8 mouse cellular contexts compared by ENCODE assay signal in the genomic region with DNA sequence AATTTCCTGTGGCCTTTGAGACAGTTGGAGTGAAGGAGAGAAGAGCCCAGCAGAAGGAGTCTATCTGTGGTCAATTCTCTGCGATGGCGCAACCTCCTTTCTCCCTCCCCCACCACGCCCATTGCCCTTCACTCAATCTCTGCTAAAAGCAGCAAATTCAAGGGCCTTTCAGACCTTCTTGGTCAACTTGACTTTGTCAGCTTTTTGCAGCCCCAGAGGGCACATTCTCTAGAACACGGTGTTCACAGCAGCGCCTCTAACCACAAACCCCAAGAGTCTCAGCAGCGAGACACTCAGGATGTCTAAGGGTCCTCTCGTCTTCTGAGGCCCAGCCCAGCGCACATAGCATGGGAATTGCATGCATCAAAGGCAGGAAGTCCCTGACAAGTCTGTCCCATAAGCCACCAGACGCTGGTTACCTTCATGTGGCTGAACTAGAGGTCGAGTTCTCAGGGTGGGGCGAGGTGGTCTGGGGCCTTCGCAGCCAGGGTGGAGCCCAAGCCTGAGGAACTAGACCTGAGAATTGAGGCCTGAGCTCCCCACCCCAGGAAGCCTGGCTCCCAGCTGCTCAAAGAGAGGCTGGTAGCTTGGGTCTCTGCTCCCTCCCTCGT. TPM values are rescaled to one million over a fixed set of nuclear protein-coding genes. Genes with fewer than 3 reads are reported as not detected.
DNase-seq lines count a peak whose midpoint lies in the region; ATAC-seq and TF ChIP-seq lines count a peak whose summit lies in the region.

No protein-coding gene starts in this region.

- no peak for TF ChIP-seq CTCF in CH12.LX (conservative IDR thresholded peaks at IDR 0.05 in 1 of 2, IDR thresholded peaks at IDR 0.05 in 1 of 2; ENCODE audit: low read depth in 2 of 2, low read length in 2 of 2)

- no peak overlapping the region for H3K9ac ChIP-seq in CH12.LX (ENCODE audit: insufficient read depth, low read depth)
- H3K9ac ChIP-seq in midbrain, embryonic 16.5 days (ENCODE audit: low read depth, low read length), result no peak overlapping the region

- WGBS in midbrain, embryonic 16.5 days, result 79% methylated on average over 13 of the region's 13 CpGs
- 80% methylated on average over 13 of the region's 13 CpGs for WGBS in hindbrain, embryonic 10.5 days

- H3K27me3 ChIP-seq in CH12.LX (replicated peaks), result no peaks in the 10 kb centered on the region
- H3K27me3 ChIP-seq in midbrain, embryonic 16.5 days (ENCODE audit: control insufficient read depth, insufficient read depth, low read depth, low read length), result no peaks in the 10 kb centered on the region
- no peaks in the 10 kb centered on the region for H3K27me3 ChIP-seq in hindbrain, embryonic 10.5 days (ENCODE audit: insufficient read depth, poor library complexity, severe bottlenecking)

- no peak overlapping the region for H3K4me3 ChIP-seq in CH12.LX (replicated peaks in 1 of 3; ENCODE audit: low read depth in 2 of 3, low read length in 2 of 3, poor library complexity in 1 of 3)
- H3K4me3 ChIP-seq in midbrain, embryonic 16.5 days (ENCODE audit: low read depth, low read length), result no peak overlapping the region
- H3K4me3 ChIP-seq in hindbrain, embryonic 10.5 days, result no peak overlapping the region

- no peaks in the 10 kb centered on the region for H3K79me2 ChIP-seq in CH12.LX (replicated peaks; ENCODE audit: control insufficient read depth, extremely low read depth, insufficient read depth, poor library complexity, severe bottlenecking)

- ATAC-seq in megakaryocyte progenitor cell, adult 5-6 weeks (replicated peaks; ENCODE audit: poor library complexity), result peak; percentile 84
- no peak for ATAC-seq in midbrain, embryonic 16.5 days

- no peak for TF ChIP-seq POLR2A in CH12.LX (IDR thresholded peaks at IDR 0.05; ENCODE audit: low read depth, low read length)

- H3K4me2 ChIP-seq in CH12.LX (ENCODE audit: insufficient read depth, low read depth, poor library complexity, severe bottlenecking), result peak overlapping the region; percentile 3; the same call in 1 of the 2 replicates
- H3K4me2 ChIP-seq in midbrain, embryonic 16.5 days (ENCODE audit: low read length), result no peak overlapping the region

- dilution Hi-C loops in CH12.LX (cut with MboI; ENCODE audit: extremely low pct_ligation_motif_present, extremely low pct_unique_long_range_greater_than_20kb, low sequenced_read_pairs), result no loop called here

- peaks cover 7 to 23% of the 10 kb centered on the region in 2 experiments for H3K4me1 ChIP-seq in CH12.LX (ENCODE audit: control insufficient read depth in 1 of 2, insufficient read depth in 2 of 2)
- no peaks in the 10 kb centered on the region for H3K4me1 ChIP-seq in midbrain, embryonic 16.5 days (ENCODE audit: control insufficient read depth, insufficient read depth, low read length)
- H3K4me1 ChIP-seq in hindbrain, embryonic 10.5 days (replicated peaks), result peaks cover 4% of the 10 kb centered on the region; the same call in 1 of the 2 replicates

- in situ Hi-C loops in CH12.LX (cut with MboI; ENCODE audit: low pct_ligation_motif_present, low pct_unique_long_range_greater_than_20kb, low sequenced_read_pairs), result loop anchor here (10.0 to 25.0 kb wide), 2 partner anchors 47 to 324 kb away; no protein-coding TSS in a partner anchor

- no peaks in the 10 kb centered on the region for H3K9me3 ChIP-seq in CH12.LX (replicated peaks; ENCODE audit: low read length)
- H3K9me3 ChIP-seq in midbrain, embryonic 16.5 days (replicated peaks; ENCODE audit: control insufficient read depth, low read length, poor library complexity, severe bottlenecking), result no peaks in the 10 kb centered on the region
- no peaks in the 10 kb centered on the region for H3K9me3 ChIP-seq in hindbrain, embryonic 10.5 days

- no peak for TF ChIP-seq RAD21 in CH12.LX (IDR thresholded peaks at IDR 0.05; ENCODE audit: low read depth, low read length)

- no peaks in the 10 kb centered on the region for H3K36me3 ChIP-seq in CH12.LX (replicated peaks in 1 of 2; ENCODE audit: control insufficient read depth in 1 of 2, insufficient read depth in 1 of 2, low read length in 1 of 2)
- no peaks in the 10 kb centered on the region for H3K36me3 ChIP-seq in midbrain, embryonic 16.5 days (ENCODE audit: control insufficient read depth, insufficient read depth, low read length)
- no peaks in the 10 kb centered on the region for H3K36me3 ChIP-seq in hindbrain, embryonic 10.5 days

- peak overlapping the region; percentile 26; the same call in 1 of the 2 replicates for H3K27ac ChIP-seq in CH12.LX (ENCODE audit: insufficient read depth, low read depth)
- no peak overlapping the region for H3K27ac ChIP-seq in midbrain, embryonic 16.5 days (ENCODE audit: low read length)
- no peak overlapping the region for H3K27ac ChIP-seq in hindbrain, embryonic 10.5 days

- DNase-seq in 3134 (ENCODE audit: extremely low read depth, insufficient read length, low spot score) (peak; percentile 40), CH12.LX (ENCODE audit: extremely low read depth) (peak; percentile 67)
- DNase-seq in kidney, postnatal 14 days, result peak; percentile 40
- no peak for DNase-seq in retina, embryonic 14.5 days (ENCODE audit: low spot score)
- DNase-seq in frontal cortex, postnatal 10 days (ENCODE audit: low spot score in 2 of 2), result no peak
- DNase-seq in hindbrain, embryonic 10.5 days (ENCODE audit: low spot score), result no peak

- TF ChIP-seq EP300 in CH12.LX (IDR thresholded peaks at IDR 0.05; ENCODE audit: low read length), result peak; percentile 27

TF ChIP-seq in CH12.LX, 34 proteins besides CTCF, POLR2A, EP300 and RAD21 (continues in another document):
- TF ChIP-seq CHD1 (IDR thresholded peaks at IDR 0.05; ENCODE audit: low read depth, low read length), result no peak
- no peak for TF ChIP-seq ZC3H11A (IDR thresholded peaks at IDR 0.05; ENCODE audit: low read depth, low read length)
- TF ChIP-seq ZMIZ1 (IDR thresholded peaks at IDR 0.05; ENCODE audit: low read depth, low read length), result no peak
- 0 out of 2 replicates have a peak, but pooled peaks have one; percentile 21 for TF ChIP-seq NRF1 (IDR thresholded peaks at IDR 0.05; ENCODE audit: low read depth, low read length)
- TF ChIP-seq IRF4 (IDR thresholded peaks at IDR 0.05; ENCODE audit: low read depth, low read length), result peak; percentile 43; the same call in 1 of the 2 replicates
- 0 out of 2 replicates have a peak, but pooled peaks have one; percentile 13 for TF ChIP-seq MAZ (IDR thresholded peaks at IDR 0.05; ENCODE audit: low read depth, low read length)
- peak; percentile 69; the same call in 1 of the 2 replicates for TF ChIP-seq TCF12 (IDR thresholded peaks at IDR 0.05; ENCODE audit: low read depth, low read length)
- TF ChIP-seq ZNF384 (IDR thresholded peaks at IDR 0.05; ENCODE audit: low read depth, low read length), result no peak
- TF ChIP-seq NELFE (IDR thresholded peaks at IDR 0.05; ENCODE audit: low read depth, low read length), result no peak; the same call in 1 of the 2 replicates
- 0 out of 2 replicates have a peak, but pooled peaks have one; percentile 26 for TF ChIP-seq MEF2A (IDR thresholded peaks at IDR 0.05; ENCODE audit: borderline replicate concordance, low read depth, low read length)
- peak; percentile 94 for TF ChIP-seq TBP (conservative IDR thresholded peaks at IDR 0.05; ENCODE audit: low read depth, low read length)
- no peak for TF ChIP-seq MYC (IDR thresholded peaks at IDR 0.05; ENCODE audit: low read depth, low read length)
- TF ChIP-seq RCOR1 (conservative IDR thresholded peaks at IDR 0.05; ENCODE audit: low read depth, low read length), result no peak
- TF ChIP-seq HCFC1 (IDR thresholded peaks at IDR 0.05; ENCODE audit: low read depth, low read length), result 0 out of 2 replicates have a peak, but pooled peaks have one; percentile 29
- no peak for TF ChIP-seq ZKSCAN1 (IDR thresholded peaks at IDR 0.05; ENCODE audit: borderline replicate concordance, low read depth, low read length)
- TF ChIP-seq MAFK (IDR thresholded peaks at IDR 0.05; ENCODE audit: insufficient replicate concordance, low read length), result peak; percentile 45; the same call in 1 of the 2 replicates
- peak; percentile 50 for TF ChIP-seq CHD2 (IDR thresholded peaks at IDR 0.05; ENCODE audit: low read length)
- TF ChIP-seq KAT2A (IDR thresholded peaks at IDR 0.05; ENCODE audit: insufficient replicate concordance, low read length), result 0 out of 2 replicates have a peak, but pooled peaks have one; percentile 37
- TF ChIP-seq POLR2AphosphoS2 (IDR thresholded peaks at IDR 0.05; ENCODE audit: low read depth, low read length), result no peak
- TF ChIP-seq JUND (conservative IDR thresholded peaks at IDR 0.05; ENCODE audit: low read depth, low read length), result no peak
- TF ChIP-seq ELF1 (IDR thresholded peaks at IDR 0.05; ENCODE audit: low read depth, low read length), result peak; percentile 59
- no peak for TF ChIP-seq PAX5 (IDR thresholded peaks at IDR 0.05; ENCODE audit: low read length)
- TF ChIP-seq JUN (IDR thresholded peaks at IDR 0.05; ENCODE audit: insufficient read depth, low read depth, low read length), result no peak
- no peak for TF ChIP-seq E2F4 (IDR thresholded peaks at IDR 0.05; ENCODE audit: insufficient replicate concordance, low read depth, low read length)
- no peak for TF ChIP-seq SMC3 (IDR thresholded peaks at IDR 0.05; ENCODE audit: low read depth, low read length)
- TF ChIP-seq USF2 (conservative IDR thresholded peaks at IDR 0.05; ENCODE audit: low read depth, low read length), result no peak
- peak; percentile 61; the same call in 1 of the 2 replicates for TF ChIP-seq MAX (IDR thresholded peaks at IDR 0.05; ENCODE audit: low read length)
- 0 out of 2 replicates have a peak, but pooled peaks have one; percentile 27 for TF ChIP-seq MXI1 (IDR thresholded peaks at IDR 0.05; ENCODE audit: low read depth, low read length)

RNA-seq across cellular contexts. Expression of gene Kpna2, which starts 37.8 kb away (rescaled TPM):
- total RNA-seq in CH12.LX (2012; rRNA removed) (327 and 495 TPM in 2 replicates), CH12.LX (2014; rRNA removed) (734 and 759 TPM in 2 replicates)
- polyA plus RNA-seq in CH12.LX (2012; ENCODE audit: insufficient read length, low read depth), result 536 and 582 TPM in 2 replicates
- 322 and 354 TPM in 2 replicates for total RNA-seq in megakaryocyte progenitor cell, adult 5-6 weeks (2015)
- total RNA-seq in megakaryocyte progenitor cell, adult 5-6 weeks (2017), result 249 and 283 TPM in 2 replicates
- 137 and 153 TPM in 2 replicates for polyA plus RNA-seq in midbrain, embryonic 16.5 days (2015; fragmentation: Nextera tagmentation; extraction: Ambion mirVana)
- 653 and 682 TPM in 2 replicates for polyA plus RNA-seq in hindbrain, embryonic 10.5 days (2016; fragmentation: Nextera tagmentation; extraction: Ambion mirVana)

RNA-seq across cellular contexts. Expression of gene Smurf2, which starts 41.1 kb away (rescaled TPM):
- total RNA-seq in CH12.LX (2012; rRNA removed) (10.8 and 11.1 TPM in 2 replicates), CH12.LX (2014; rRNA removed) (11.1 and 11.3 TPM in 2 replicates)
- 13.2 and 13.3 TPM in 2 replicates for polyA plus RNA-seq in CH12.LX (2012; ENCODE audit: insufficient read length, low read depth)
- 23.3 and 25.3 TPM in 2 replicates for total RNA-seq in megakaryocyte progenitor cell, adult 5-6 weeks (2015)
- 24.9 and 30.7 TPM in 2 replicates for total RNA-seq in megakaryocyte progenitor cell, adult 5-6 weeks (2017)
- 11.3 and 12.1 TPM in 2 replicates for polyA plus RNA-seq in midbrain, embryonic 16.5 days (2015; fragmentation: Nextera tagmentation; extraction: Ambion mirVana)
- 13.0 and 13.3 TPM in 2 replicates for polyA plus RNA-seq in hindbrain, embryonic 10.5 days (2016; fragmentation: Nextera tagmentation; extraction: Ambion mirVana)

Comparison
In these comparisons a context has a peak if more than half of its experiments do, and no peak if none do; other contexts are left out.
1. DNase-seq: peak in 3134 (single experiment), CH12.LX (single experiment) and kidney, postnatal 14 days (single experiment); none in retina, embryonic 14.5 days (single experiment), frontal cortex, postnatal 10 days (0 of 2) and hindbrain, embryonic 10.5 days (single experiment).